Mouse (Mus musculus) forelimb bud, embryonic 11.5 days (tissue): Measurements from ENCODE around the gene P3h4.
A peak's percentile ranks its signal among the peaks of the same experiment; 100 is the strongest.

ENCODE experiments used
- DNase-seq: peaks from one replicate; pipeline ENCODE4 v3.0.0-alpha.2; 2012; ENCODE audit warnings: low read depth, low spot score

The P3h4 gene

DNA sequence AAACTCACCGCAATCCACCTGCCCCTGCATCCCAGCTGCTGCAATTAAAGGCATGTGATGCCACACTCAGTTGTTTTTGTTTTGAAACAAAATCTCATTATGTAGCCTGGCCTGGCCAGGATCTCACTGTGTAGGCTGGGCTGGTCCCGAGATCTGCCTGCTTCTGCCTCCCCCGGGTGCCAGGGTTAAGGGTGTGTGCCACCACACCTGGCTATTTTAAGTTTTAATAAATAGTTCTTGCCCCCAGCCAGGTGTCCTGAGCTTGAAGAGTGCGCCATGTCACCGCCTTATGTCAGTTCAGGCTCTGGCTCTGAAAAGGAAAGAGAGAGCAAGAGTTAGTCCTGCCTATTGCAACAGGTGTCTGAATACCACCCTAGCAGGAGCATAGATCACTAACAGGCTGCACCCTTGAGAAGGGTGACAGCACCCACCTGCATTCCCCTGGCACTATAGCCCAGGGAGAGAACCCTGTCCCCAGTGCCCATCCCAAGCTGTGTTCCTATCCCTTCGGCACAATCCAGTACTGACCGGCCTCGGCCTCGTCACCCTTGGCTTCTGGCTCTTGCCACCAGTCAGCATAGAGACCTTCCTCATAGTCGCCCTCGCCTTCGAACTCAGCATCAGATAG lies 5.7 kb downstream of the P3h4 start:
- no peak for DNase-seq

GRCm38 (mm10) chr11:100408076-100408834 lies 6.4 kb downstream of the P3h4 start:
- DNase-seq, result peak; percentile 62

GRCm38 (mm10) chr11:100406995-100407705 lies 7.5 kb downstream of the P3h4 start:
- DNase-seq, result no peak

GRCm38 (mm10) chr11:100406273-100406672 lies 8.4 kb downstream of the P3h4 start:
- no peak for DNase-seq

DNA sequence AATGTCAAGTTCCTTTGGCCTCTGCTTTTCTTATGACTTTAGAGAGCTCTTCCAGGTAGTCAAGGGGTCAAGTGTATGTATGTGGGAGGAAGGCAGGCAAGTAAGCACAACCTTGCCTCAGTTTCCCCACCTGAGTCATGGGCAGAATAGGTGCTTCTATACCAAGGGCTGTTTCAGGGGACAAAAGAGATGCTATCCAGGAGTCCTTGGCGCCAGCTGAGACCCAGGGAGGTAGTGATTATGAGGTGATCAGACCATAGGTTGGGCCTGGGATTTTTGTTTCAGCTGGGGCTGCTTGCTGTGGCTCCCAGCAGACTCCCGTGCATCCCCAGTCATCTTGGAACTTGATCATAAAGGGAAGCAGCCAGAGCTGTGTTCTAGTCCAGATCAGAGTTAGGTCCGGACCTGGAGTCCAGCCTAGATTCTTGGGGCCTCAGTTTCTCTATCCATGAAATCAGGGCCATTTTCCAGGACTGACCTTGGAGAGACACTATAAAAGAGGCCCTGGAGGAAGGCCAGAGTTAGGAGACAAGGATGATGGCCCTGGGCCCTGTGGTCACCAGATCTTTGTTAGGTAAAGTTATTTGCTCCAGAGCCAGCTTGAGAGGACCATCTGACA lies 10.1 kb downstream of the P3h4 start:
- DNase-seq, result no peak

DNA sequence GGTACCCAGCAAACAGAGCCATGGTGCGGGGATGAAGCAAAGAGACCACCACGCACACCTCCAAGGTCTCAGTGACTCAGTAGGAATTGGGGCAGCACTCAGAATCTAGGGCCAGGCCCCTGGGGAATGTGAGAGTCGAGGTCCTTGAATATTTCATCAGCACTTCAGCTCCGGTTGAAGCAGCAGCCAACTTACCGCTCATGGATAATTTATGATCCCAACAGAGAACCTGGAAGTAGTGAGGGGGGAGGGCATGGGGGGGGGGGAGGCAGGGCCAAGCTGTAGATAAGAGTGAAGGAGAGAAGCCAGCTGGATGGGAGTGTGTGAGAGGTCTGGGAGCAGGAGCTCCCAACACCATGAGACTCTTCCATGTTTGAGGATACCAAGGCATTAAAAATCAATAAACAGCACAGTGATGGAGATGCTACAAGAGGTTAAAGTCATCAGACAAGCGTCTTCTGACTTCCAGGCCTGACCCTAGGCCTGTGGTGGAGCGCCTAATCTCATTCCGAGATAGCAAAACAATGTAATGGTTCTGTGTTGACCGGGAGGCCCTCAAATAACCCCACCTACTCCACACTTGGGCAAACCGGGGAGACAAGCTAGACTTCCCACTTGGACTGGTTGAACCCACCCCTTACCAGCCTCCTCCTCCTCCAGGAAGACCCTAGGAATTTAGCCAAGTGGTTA lies 11.0 kb downstream of the P3h4 start:
- DNase-seq, result no peak

DNA sequence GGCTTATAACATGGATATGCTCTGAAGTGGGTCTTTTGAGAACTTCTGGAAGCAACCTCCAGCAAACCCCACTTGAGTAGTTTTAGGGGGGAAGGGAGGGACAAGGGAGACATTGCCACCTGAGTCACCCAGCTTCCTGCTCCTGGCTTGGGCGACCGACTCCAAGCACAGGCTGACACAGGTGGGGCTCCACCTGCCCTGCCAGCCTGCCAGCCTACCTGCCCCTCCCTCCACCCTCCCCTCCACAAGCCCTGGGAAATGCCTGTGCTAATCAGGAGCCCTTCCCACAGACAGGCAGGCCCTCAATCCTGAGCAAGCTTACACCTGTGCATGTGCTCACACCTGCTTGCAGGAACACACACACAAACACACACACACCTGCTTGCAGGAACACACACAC lies 12.0 kb downstream of the P3h4 start:
- DNase-seq, result no peak

GRCm38 (mm10) chr11:100402240-100402639 lies 12.4 kb downstream of the P3h4 start:
- DNase-seq, result no peak

DNA sequence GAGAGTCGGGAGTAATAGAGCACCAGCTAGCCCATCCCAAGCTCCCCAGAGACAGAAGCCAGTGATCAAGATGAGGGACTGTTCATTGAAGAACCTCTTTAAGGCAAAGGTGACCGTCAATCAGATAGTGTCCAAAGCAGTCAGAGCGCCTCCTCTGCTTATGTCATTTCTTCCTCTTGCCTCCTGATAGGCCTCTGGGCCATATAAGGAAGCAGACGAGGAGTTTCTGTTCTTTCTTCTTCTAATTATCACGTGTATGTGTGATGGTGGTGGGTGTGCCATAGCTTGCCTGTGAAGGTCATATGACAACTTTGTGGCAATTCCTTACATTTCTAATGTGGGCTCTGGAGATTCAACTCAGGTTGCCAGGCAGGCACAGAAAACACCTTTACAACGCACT lies 13.8 kb downstream of the P3h4 start:
- DNase-seq, result no peak

- DNase-seq, result no peak
Observed at GRCm38 (mm10) chr11:100399727-100400538, 14.7 kb downstream of the P3h4 start.

- no peak for DNase-seq
Observed at GRCm38 (mm10) chr11:100399320-100399719, 15.3 kb downstream of the P3h4 start.

GRCm38 (mm10) chr11:100398517-100398916 lies 16.1 kb downstream of the P3h4 start:
- no peak for DNase-seq

DNA sequence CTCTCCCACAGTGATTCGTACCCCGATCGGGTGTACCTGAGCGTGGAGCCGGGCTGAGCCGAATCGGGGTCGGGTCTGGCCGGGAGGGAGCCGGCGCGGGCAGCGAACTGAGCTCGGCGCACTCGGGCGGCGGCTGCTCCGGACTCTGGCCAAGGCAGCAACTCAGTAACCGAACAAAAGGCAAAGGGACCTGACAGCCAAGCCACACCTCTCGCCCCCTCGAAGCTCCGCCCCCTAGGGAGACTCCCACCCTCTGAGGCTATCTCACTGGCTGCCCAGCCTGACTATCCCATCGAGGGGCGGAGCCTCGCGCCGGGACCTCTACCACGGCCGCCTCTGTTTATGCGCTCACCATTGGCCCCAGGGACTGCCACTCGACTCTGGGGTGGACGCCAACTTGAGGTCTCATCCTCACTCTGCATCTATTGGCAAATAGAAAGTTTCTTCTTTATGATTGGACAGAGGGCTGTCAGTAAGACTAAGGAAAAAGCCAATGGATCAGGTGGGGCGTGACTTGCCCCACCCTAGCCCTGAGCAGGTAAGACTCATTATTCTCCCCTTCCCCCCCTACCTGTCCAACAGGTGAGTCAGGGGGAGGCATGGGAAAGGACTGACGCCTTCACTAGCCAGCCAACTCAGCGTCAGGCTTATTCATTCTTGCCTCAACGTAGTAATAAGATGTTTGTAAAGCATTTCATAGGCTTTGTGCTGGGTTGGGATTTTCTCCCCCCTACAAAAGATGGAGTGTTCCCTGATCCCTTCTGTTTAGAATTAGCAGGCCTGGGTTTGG lies 16.8 kb downstream of the P3h4 start, which contains the start of gene Jup:
Gene Jup (minus strand): TSS at position 164 of the 790 bp plus-strand sequence.
- DNase-seq, result peak; percentile 97

GRCm38 (mm10) chr11:100396886-100397599 lies 17.6 kb downstream of the P3h4 start:
- DNase-seq, result no peak

DNA sequence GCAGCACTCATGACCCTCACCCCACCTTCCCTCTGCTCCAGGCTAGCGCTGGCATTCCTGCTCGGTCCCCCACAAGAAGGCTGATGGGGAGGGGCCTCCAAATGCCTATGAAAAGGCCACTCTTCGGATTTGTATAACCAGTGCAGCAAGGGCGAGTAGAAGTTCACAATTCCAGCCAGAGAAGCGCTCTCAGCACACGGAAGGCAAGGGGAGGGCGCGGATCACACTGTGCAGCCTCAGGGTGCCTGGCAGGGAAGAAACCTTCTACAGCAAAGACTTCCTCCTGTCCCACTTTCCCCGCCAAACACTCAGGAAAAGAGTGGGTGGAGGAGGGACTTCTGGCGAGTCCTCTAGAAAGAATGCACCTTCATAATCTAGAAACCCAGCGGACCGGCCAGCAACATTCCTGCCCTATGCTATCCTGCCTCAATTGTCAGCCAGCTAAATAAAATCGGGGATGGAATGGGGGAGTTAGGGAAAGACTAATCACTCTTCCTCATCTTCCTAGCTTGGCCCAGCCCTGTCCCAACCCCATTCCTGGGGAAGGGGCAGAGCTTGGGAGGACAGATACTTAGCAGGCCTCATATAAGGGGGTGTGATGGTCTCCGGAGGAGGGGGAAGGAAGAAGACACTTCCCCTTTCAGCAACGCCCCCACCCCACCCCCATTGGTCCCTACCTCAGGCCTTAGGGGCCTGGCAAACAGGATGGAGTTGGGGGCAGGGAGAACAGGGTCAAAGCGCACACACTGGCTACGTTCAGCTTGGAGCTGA lies 18.6 kb downstream of the P3h4 start:
- no peak for DNase-seq

DNA sequence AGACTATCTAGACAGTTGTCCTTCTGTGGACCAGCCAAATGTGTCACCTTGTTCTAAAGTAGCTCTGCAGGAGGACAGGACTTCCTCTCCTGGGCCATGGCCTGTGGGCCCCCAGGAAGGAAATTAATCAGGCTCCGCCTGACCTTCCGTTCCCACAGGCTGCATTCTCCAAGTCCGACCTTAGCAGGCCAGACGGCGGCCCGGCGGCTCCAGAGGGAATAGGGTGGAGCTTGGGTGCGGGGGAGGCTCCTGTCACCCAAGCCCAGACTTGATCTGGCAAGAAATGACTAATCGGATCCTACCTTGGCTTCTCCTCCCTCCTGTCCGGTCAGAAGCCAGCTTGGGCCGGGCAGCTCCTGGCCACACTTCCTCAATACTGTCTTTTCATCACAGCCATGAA lies 19.4 kb downstream of the P3h4 start:
- no peak for DNase-seq

GRCm38 (mm10) chr11:100394353-100395074 lies 20.1 kb downstream of the P3h4 start:
- DNase-seq, result no peak

DNA sequence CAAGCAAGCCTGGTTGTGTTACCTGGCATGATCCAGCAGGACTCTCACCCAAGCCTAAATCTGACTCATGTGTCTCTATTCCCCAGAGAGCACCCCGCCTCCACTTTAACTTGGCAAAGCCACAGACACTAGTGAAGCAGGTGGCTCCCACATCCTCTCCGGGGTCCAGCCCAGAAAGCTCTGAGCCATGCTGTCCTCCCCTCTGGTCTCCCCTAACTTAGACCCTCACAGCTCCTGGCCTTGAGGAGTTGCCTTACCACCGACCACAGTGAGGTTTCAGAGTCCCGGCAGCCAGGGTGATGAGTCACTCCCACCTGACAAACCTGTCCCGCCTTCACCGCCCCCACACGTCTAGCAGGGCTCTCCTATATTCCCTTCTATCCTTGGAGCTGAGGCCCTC lies 20.9 kb downstream of the P3h4 start:
- DNase-seq, result no peak
